Mouse (Mus musculus) cerebellum, adult 9-10 months (tissue): ENCODE data around the gene Mxd3.
A peak's percentile ranks its signal among the peaks of the same experiment; 100 is the strongest.

ENCODE experiments used
- DNase-seq: peaks from one replicate; pipeline ENCODE4 v3.0.0; 2022

Gene Mxd3

DNA sequence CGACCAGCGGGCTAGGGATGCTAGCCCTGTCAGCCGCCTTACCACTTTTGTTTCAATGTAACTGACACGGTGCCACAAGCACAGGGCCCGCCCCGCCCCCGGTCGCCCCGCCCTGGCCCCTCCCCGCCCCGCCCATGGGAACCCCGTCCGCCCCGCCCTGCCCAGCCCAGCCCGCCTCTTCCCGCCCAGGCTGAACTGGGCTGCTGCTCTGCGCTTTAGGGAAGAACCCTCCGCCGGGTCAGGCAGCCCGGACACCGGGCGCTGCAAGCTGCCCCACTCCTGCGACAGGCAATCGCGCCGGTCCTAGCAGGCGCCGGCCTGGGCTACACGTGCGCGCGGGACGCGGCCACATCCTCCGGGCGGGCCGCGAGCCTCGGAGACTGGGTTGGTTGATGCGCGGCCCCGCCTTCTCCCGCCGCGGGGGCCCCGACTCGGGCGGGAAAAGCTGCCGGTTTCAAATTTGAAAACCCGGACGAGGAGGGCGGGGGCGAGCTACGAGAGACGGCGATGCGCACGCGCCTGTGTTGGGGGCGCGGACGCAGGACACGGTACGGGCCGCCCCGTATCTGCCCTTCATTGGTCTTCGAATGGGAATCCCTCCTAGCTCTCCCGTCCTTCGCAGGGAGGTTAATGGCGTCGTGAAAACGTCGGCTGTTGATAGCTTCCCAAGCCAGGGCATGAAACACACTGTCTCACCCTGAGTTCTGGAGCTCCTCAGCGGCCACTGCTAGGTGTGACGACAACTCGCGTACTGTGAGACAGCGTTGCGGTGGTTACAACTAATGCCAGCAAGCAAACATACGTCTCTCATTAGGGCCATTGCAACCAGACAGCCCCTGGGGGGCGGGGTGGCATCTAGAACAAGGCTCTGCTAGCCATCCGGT, at the start of gene Mxd3:
Gene Mxd3 (minus strand): TSS at position 141 of the 884 bp plus-strand sequence.
- DNase-seq, result peak; percentile 64

DNA sequence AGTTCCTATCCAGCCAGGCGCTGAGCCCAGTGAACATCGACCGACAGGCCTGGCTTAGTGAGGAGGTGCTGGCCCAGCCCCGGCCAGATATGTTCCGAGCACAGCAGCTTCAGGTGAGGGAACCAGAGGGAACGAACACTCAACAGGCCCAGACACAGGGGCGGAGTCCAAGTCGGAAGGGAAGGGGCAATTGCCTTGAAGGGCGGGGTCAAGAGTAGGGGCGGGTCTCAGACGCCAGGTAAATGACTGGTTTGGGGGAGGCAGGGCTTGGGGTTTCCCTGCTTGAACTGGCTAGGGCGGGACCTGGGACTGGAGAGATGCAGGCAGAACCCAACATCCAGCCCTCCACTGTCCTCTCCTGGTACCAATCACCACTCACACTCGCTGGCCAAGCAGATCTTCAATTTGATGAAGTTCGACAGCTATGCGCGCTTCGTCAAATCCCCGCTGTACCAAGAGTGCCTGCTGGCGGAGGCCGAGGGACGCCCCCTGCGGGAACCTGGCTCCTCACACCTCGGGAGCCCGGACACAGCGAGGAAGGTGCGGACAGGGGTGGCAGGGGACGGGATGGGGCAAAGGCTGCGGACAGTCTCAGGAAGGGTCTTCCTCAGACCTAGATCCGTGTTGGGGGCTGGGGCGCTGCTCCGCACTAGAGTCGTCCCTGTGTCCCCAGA, 49.4 kb upstream of the Mxd3 start:
- no peak for DNase-seq

DNA sequence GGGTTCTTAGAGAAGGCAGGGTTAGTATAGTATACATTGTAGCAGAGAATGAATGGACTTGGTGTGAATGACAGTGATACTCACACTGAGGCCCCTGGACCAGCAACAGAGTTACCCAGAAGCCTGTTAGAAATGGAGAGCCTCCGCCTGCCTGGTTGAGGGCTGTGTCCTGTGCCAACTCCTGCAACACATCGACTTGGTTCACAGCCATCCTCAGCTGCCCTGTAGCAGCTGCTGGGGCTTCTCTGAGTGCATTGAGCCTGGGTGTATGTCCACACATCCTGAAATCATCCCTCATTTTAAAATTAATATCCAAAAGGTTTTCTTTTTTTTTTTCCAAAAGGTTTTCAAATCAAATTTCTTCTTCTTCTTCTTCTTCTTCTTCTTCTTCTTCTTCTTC, 46.3 kb upstream of the Mxd3 start:
- no peak for DNase-seq

DNA sequence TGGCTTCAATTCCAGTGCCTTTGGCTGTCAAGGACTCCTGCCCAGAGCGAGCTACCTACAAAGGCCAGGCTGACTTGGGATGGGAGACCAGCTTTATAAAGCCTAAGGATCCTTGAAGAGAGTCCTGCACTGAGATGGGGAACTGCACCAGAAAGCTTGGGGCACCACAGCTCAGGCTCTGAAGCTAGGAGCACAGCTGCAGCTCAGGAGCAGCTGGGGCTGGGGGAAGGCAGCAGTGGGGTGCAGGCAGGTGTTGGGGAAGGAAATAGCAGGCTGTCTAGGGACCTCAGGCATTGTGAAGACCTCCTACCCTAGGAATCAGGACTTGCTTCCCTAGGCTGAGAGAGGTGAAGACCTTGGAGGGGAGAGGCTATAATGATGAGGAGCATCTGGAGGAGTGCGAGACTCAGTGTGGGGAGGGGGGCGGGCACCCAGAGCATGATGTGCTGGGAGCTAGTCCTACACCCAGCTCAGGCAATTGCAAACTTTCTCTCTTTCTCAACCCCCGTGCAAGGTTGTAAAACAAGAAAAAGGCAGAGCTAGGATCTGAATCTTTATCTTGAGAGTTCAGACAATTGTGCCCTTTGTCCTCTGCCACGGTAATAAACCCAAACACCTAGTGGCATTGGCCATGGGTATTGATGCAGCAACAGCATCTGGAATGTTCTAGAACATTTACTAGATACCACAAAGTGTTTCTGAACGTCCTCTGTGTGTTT, 44.7 kb upstream of the Mxd3 start:
- DNase-seq, result no peak

DNA sequence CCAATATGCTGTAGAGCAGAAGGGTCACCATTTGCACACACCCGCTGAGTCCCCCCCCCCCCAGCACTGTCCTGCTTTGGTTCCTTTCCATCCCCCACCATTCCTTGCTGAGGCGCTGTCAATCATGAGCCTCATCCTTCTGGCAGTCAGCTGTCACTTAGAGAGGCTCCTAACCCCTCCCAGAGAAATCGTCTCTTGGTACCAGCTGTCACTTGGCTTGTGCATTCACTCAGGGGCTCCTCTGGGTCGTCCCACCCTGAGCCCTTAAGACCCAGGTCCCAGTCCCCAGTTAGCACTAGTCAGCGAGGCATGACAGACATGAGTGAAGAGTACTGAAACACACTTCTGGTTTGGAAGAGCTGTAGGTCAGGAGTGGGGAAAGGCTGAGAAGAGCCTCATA, 42.1 kb upstream of the Mxd3 start:
- DNase-seq, result no peak

DNA sequence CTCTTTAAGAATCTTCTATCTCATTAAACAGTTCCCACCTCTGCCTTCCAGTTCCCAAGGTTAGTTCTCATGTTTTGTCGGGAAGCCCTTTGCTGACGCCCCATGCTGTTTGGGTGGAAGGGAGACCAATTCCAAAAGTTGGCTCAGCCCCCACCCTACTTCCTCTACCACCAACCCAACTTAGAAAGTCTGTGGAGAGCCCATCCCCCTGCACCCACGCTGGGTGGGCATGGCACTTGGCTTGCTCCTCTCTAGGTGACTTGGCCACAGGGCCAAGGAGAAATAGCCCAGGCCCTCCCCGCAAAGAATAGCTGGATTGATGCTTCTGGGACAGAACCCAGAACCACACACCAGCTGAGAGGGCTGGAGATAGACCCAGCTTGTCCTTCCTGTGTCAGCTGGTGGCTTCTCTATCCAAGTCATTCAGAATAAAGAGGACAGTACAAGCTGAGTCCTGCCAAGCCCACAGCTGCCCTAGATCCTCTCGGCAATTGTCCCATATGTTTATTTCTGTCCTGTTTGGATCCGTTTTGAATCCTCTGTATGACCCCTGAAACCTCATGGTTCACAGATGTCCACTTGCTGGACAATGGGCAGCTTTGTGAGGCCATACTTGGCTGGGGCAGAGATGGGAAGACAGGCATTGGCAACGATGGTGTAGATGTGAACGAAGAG, 41.5 kb upstream of the Mxd3 start:
- peak; percentile 39 for DNase-seq

DNA sequence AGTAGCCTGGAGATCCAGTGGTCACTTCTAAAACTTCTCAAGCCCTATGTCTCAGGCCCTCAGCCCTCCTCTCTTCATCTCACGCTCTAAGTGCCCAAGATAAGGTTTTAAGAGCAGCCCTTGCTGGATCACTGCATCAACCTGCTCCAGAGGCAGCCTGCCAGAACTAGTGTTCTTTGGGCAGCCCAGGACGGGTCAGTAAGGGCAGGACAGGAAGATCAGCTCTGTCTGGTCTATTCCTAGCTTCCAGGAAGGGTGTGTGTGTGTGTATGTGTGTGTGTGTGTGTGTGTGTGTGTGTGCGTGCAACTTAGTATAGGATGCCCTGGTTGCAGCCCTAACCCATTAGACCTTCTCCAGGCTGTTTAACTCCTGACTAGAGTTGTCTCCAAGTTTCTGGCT, 40.6 kb upstream of the Mxd3 start:
- DNase-seq, result no peak

DNA sequence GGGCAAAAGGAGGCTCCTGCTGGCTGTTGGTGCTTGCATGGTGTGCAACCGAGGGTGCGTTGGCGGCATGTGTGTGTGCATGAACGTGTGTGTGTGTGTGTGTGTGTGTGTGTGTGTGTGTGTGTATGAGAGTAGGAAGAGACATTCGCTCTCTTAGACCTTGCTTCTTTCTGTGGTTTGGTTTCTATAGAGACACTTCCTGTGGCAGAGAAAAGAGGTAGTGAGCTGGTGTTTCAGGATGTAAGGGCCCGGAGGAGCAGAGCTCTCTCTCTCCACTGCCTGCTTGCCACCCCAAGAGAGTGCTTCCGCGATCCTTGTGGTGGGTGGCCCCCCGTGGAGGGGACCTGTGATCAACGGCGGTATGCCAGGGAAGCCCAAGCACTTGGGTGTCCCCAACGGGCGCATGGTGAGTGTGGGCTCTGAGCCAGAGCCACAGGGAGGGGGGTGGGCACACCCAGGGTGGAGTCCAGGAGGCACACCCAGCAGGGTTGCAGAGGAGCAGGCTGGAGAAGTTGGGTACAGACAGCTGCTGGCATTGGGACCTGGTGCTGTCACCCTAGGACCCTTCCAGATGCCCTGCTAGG, 40.0 kb upstream of the Mxd3 start, which contains the start of gene Rgs14:
Gene Rgs14 (plus strand): TSS at position 202 of the 584 bp plus-strand sequence.
- DNase-seq, result no peak

DNA sequence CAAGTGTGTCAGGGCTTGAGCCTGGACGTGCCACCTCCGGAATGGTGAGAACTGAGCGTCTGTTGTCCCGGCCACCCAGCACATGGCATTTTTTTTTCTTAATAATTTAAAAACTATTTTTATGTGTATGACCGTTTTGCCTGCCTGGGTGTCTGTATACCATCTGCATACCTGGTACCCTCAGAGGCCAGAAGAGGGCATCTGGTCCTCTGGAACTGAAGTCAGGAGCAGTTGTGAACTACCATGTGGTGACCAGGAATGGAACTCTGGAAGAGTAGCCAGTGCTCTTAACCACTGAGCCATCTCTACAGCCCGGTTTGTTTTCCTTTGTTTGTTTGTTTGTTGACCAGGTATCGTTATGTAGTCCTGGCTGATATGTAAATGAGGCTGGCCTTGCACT, 38.8 kb upstream of the Mxd3 start:
- no peak for DNase-seq

DNA sequence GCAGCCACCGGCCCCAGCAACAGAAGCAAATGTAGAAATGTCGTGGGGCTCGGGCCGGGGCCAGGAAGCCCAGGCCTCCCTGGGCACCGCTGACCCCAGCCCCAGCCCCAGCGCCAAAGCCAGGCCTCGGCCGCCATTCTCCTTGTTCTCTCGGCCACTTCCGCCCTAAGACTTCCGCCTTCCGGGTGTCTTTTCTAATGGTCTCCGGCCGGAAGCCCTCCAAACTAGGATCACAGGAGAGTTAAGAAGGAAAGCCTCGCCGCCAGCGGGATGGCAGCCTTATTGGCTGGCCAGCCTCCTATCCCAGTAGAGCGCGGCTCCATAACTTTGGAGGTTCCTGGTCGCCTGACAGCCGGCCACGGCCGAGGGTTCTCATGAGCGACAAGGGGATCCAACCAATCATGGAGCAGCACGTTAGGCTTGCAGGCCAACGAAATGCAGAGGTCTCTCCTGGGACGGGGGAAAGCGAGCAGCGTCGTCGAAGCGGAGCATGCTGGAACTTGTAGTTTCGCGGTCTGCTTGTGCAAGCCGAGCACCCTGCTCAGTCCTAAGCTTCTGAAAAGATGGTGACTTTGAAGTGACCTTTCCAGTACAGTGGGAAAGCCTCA, 32.9 kb upstream of the Mxd3 start, which contains the start of gene Lman2:
Gene Lman2 (minus strand): TSS at position 331 of the 608 bp plus-strand sequence.
- DNase-seq, result peak; percentile 97

DNA sequence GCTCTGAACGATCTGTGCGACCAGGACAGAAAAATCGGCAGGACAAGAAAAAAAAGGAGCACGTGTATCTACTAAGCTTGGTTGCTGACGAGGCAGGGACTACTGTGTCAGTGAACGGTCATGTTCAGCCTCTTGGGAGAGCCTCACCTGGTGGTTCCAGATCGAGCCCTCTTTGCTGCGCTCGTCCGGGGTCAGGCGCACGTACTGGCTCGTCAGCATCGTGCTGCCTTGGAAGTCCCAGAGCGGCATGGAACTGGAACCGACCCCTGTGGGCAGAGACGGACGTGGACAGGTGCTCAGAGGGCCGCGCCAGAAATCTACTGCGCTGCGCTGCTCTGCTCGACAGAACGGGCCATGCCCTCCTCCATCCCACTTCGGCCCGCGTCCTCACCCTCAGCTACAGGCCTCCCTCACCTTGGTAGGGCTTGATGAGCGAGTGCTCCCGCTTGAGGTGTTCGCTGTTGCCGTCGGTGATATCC, 32.4 kb upstream of the Mxd3 start:
- DNase-seq, result peak; percentile 40

DNA sequence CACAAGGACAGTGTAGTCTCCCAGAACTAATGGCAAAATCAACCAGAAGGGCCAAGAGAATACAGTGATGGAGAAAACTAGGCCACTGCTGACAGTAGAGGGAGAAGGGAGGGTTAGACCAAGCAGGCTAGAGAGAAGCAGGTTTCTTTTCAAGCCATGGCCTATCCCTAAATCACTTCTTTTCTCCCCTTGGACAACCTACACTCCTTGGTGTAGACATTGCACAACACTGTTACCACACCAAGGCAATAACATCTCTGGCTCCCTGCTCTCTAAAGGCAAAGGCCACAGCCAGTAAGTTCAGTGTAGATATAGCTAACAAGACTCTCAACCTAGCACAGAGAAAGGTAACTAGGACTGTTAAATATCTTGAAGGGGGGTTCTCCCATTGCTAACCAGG, 31.5 kb upstream of the Mxd3 start:
- DNase-seq, result no peak

DNA sequence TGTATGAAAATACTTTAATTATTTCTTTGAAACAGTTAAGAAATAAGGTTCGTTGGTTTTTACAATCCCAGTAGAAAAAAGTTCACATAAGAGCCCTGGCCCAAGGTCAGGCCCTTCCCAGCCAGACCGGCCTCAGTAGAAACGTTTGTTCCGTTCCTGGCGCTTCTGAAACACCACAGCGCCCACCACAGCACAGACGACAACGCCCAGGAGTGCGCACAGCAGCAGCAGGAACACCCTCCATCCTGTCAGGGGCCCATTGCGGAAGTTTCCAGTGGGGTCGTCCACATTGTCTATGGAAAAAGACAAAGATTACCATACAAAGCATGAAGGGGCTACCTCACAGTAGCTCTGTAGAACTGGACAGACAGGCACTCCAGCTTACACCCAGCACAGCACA, 17.1 kb upstream of the Mxd3 start:
- no peak for DNase-seq

DNA sequence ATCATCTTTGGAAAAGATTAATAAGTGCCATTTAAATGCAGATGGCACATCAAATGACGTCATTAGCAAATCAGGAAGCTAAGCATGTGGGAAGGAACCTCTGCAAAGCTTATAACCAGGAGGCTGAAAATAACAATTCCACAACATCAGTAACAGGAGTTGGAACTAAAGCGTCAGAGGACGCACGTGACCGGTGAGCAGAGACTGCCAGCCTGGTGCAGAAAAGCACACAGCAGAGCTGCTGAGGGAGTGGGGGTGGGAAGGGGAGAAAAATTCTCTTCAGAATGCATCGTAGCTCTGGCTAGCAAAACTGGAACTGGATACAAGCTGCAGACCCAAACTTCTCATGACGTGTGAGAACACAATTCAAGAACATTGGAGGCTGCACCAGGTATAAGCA, 14.7 kb upstream of the Mxd3 start:
- no peak for DNase-seq

DNA sequence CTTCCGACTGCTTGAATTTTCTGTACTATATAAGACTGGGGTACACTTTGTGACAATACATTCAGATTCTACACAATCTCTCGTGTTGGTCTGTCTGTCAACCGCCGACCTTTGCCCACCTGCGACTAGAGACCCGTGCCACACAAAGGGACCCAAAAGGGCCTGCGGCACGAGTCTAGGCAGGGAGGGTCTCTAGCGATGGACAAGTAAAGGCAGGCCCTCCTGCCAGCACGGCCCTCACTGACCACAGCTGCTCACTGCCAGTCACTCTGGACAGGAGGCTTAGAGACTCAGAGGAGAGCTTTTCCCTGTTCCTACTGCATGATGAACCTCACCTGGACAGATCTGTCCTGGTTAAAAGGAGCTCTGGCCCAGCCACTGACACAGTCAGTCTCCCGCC, 12.8 kb upstream of the Mxd3 start:
- DNase-seq, result no peak

DNA sequence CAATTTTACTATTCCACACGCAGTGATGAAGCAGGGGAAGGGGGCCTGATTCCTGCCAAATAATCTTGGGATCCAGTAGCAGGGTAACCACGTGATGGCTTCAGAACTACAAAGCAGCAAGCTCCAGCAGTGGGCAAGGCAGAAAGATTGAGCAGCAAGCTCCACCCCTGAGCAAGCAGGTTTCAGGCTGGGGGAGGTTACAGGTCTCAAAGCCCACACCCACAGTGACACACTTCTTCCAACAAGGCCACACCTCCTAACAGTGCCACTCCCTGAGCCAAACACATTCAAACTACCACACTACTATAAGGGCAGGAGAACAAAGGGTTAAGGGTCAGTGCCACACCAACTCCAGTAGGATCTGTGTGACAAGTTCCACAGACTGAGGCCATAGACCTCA, 9.6 kb upstream of the Mxd3 start:
- DNase-seq, result no peak

DNA sequence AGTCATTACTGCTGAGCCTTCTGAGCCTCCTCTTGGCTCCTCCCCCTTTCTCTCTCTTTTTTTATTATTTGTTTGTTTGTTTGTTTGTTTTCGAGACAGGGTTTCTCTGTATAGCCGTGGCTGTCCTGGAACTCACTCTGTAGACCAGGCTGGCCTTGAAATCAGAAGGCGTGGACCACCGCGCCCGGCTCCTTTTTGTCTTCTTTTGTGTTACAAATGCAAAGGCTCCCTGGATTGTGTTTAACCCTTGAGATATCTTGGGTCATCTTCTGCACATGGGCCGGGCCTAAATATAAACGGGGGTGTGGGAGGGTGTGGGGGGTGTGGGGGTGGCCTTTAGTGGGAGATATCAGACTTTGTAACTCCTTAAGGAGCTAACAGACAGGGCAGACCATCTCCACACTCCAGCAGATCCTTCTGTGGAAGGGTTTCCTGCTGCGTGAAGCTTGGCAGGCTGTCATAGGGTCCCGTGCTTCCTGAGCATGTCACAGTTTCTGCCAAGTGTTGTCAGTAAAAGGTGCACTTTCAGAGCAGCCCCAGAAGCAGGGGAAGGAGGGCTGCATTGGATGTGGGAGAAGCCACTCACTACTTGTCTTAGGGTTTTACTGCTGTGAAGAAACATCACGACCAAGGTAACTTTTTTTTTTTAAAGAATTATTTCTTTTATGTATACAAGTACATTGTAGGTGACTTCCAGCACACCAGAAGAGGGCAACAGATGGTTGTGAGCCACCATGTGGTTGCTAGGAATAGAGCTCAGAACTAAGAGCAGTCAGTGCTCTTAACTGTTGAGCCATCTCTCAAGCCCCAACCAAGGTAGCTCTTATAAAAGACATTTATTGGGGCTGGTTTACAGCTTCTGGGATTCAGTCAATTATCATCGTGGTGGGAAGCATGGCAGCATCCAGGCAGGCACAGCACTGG, 8.8 kb upstream of the Mxd3 start:
- no peak for DNase-seq

DNA sequence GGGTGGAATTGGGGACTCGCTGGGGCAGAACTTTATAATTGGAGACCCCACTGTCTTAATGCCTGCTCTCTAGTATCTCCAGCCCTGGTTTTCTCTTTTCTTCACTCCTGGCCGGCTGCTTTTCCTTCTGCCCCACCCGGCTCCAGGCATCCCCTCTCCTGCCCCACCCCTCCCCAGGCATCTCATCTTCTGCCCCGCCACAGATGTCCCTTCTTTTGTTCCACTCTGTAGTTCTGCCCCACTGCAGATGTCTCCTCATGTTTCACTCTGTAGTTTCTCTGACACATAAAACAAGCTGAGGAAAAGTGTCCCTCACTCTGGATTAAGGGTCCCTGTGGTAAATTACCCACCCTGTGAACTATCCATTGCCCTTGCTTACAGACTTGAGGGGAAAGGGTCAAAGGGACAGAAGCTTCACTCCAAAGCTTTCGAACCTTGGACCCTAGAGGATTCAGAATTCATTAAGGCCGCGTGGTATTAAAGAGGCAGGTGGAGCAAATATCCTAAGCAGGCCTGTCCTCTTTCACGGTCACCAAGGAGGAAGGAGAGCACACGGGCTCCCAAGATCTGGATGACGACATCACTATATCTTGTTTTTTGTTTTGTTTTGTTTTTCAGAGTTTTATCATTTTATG, 7.8 kb upstream of the Mxd3 start:
- DNase-seq, result no peak

DNA sequence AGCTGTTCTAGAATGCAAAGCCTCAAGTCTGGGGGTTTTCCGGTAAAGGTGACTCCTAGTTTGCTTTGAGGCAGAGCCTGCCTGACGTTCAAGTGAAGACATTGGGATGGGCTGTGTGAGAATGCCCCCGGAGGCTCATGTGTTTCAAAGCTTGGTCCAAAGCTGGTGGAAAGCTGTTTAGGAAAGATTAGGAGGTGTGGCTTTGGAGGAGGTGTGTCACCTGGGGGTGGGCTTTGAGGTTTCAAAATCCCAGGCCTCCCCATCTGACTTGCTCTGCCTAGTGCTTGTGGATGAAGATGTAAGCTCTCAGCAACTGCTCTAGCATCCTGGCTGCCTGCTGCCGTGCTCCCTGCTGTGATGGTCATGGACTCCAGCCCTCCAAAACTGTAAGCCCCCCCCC, 6.1 kb upstream of the Mxd3 start:
- DNase-seq, result no peak

DNA sequence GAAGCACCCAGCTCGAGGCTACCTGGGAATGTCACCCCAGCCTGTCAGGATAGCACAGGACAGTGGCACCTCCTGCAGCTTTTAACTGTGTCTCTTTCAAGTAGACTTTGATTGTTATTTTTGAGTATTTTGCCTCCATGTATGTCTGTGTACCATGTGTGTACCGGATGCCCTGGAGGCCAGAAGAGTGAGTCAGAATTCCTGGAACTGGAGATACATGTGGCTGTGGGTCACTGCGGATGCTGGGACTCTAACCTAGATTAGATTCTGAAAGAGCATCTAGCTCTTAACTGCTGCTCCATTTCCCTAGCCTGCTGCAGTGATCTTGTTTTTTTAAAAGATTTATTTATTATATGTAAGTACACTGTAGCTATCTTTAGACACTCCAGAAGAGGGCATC, 2.7 kb upstream of the Mxd3 start:
- no peak for DNase-seq
